Mouse (Mus musculus) 416B (cell line): ENCODE measurements at regions not wholly inside any gene's neighbourhood (a gene's known extent, or its start where the extent isn't known, plus 50 kb on each side); places are given as distances from the start of the nearest gene placed in this dataset.

Experiments used
- DNase-seq: peaks from one replicate; pipeline ENCODE4 v3.0.0; 2011; ENCODE audit warnings: low read depth

DNA sequence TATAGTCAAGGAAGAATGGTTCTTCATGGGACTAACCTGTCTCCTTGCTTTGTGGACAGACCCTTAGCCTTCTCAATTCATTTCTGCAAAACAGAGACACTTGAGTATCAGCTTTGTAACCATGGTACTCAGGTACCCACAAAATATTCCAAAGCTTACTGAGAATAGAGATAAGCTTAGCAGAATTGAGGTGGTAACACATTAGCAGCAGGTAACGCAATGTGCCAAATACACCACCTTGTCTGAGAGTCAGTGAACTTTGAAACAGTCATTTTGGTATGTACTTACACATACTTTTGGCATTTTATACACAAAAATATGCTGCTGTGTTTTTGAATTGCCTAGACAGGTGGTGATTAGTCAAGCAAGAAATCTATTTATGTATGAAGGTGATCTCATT, 69.8 kb upstream of the Slc6a14 start:
- no peak for DNase-seq

DNA sequence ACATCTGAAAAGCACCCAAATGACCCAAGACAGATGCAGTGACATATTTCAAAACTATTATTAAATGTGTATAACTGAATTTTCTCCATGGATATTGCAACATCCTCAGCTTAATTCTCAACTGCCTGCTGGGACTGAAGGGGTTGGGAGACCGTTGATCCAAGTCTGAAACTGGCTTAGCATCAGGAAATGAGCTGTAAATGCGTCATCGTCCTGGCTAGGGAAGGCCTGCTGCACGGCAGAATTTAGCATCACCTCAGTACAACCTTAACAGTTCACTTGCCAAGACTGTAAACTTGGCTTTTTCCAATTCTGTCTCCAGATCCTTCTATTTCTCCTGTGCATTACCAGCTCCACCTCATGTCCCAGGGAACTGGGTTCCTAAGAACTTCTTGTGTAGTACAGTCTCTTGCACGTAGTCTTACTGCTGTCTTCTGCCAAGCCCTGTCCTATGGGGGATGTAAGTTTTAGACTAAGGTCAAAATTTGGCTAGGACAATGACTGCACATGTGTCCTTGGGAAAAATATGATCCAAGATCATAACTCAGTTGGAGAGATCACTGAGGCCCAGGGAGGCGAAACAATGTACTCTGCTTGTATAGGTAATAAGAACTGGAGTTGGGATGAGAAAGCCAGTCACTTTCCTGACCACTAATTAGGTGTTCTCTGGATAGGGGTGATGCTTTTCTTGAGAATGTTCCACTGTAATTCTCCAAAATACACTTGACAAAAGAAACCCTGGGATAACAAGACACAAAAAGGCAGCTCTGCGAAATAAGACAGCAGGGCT, 63.0 kb upstream of the Slc6a14 start:
- DNase-seq: peak; percentile 44
